Mouse (Mus musculus): Measurements from ENCODE around the gene Atp8b3. TPM values are rescaled to one million over a fixed set of nuclear protein-coding genes. Genes with fewer than 3 reads are reported as not detected.

Gene Atp8b3
- polyA plus RNA-seq, 1 experiment = 0.11 TPM

GRCm38 (mm10) chr10:80578131-80578750 is 39.3 kb upstream of the Atp8b3 start:
- Histone ChIP-seq H3K4me1 (ENCODE audit: control insufficient read depth, insufficient read depth, low read length) (no peaks in the 10 kb centered on the region), H3K4me3 (replicated peaks; ENCODE audit: extremely low read depth, low read depth, low read length) (peak overlapping the region; percentile 90)
- peak; percentile 80 for DNase-seq
- TF ChIP-seq POLR2A (IDR thresholded peaks at IDR 0.05; ENCODE audit: borderline replicate concordance, extremely low read depth, low read depth, low read length) (no peak), CTCF (IDR thresholded peaks at IDR 0.05; ENCODE audit: insufficient read depth, low read length) (peak; percentile 71)
- WGBS = under 1% methylated on average over 29 of the region's 29 CpGs

DNA sequence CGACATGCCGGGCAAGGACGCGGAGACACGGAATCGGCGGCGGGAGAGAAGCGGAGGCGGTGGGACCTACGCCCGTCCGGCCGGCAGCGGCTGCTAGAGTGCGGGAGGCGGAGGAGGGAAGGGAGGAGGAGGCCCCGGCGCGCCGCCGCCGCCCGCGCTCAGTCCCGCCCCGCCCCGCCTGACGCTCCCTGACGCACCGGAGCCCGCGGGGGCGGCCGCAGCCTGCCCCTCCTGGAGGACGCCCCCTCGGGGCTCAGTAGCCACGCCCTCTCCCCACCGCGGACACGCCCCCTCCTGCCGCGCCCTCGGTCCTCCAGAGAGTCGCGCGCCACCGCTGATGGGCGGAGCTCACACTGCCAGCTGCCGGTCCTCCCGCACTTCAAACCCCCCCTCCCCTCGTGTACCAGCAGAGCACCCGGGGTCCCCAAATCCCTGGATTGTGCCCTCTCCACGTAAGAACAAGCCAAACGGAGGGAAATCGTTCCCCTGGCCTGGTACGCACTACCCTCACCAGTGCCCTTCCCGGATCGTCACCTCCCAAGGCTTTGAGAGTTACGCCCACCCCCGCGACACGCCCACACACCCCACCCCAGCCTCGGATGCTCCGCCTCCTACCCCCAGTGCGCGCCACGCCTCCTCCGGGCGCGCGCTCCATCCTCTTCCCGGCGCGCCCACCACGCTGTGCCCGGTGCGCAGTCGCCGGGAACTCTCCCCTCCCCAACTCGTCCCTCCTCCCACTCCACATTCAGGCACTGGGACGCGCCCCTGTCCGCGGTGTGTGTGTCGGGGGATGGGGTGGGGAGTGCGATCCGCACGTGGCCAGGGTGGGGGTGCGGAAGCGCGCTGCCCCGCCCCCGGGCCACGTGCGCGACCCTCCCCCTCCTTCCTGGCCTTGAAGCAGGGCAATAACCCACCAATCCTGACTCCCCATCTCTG is 38.5 kb upstream of the Atp8b3 start, which contains the start of gene Klf16:
Gene Klf16 (minus strand): TSS at position 127 of the 936 bp plus-strand sequence.
- DNase-seq = peak; percentile 99
- under 1% methylated on average over 84 of the region's 97 CpGs for WGBS
- no peaks in the 10 kb centered on the region for H3K4me1 ChIP-seq (ENCODE audit: control insufficient read depth, insufficient read depth, low read length)
- TF ChIP-seq CTCF (IDR thresholded peaks at IDR 0.05; ENCODE audit: insufficient read depth, low read length) (no peak), POLR2A (IDR thresholded peaks at IDR 0.05; ENCODE audit: borderline replicate concordance, extremely low read depth, low read depth, low read length) (peak; percentile 93; the same call in 1 of the 2 replicates)
- H3K4me3 ChIP-seq (replicated peaks; ENCODE audit: extremely low read depth, low read depth, low read length) = peak within 1 kb of the TSS; percentile 90

DNA sequence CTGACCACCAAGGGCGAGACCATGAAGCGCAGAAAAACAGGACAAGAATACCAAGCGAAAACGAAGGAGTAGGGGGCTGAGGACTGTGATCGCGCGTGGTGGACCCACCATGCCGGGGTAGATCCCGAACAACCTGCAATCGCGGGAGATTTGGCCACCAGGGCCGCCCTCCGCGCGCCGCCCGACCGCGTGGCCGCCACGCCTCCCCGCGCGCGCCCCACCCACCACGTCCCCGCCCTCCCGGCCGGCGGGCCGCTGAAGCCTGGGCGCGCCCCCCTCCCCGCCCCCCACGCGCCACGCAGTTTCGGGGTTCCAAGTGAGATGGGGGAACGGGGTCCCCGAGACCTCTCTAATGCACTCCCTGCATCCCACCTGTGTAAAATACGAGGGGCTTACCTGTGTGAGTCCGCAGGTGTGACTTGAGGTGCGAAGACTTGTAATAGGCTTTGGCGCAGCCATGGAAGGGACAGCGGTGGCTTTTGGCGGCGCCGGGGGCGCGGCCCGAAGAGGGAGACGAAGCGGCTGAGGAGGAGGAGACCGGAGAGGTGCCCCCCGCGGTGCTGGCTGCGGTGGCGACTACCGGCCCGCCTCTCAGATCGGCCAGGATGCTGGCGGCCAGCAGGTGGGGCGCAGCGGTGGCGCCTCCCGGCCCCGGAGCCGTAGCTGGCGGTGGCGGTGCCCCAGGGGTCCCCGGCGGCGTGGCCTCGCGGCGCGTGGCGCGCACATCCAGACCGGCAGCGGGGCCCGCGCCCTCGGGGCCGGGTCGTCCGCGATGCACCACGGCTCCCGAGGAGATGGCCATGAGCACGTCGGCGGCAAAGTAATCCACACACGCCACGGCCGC is 37.6 kb upstream of the Atp8b3 start:
- peak; percentile 60 for DNase-seq
- WGBS = under 1% methylated on average over 90 of the region's 96 CpGs
- H3K4me1 ChIP-seq (ENCODE audit: control insufficient read depth, insufficient read depth, low read length) = no peaks in the 10 kb centered on the region
- peak overlapping the region; percentile 81 for H3K4me3 ChIP-seq (replicated peaks; ENCODE audit: extremely low read depth, low read depth, low read length)
- TF ChIP-seq POLR2A (IDR thresholded peaks at IDR 0.05; ENCODE audit: borderline replicate concordance, extremely low read depth, low read depth, low read length) = no peak
- TF ChIP-seq CTCF (IDR thresholded peaks at IDR 0.05; ENCODE audit: insufficient read depth, low read length) = no peak

DNA sequence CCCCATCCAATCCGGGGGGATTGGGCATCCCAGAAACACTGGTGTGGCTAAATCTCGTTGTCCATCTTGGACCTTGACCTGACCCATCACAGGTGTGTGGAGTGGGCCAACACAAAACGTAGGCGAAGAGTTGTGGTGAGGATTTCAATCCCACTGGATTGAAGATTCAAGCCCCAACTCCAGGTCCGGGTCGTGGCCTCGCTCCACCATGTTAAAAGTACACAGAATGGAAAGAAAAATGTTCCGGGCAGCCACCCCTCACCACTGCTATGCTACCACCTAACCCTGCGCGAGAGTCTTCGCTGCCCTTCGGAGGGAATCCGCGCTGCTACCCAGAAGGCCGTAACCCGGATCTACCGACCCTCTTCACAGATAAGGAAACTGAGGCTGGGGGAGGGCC is 37.0 kb upstream of the Atp8b3 start:
- 0 out of 2 replicates have a peak, but pooled peaks cover 2% of the 10 kb centered on the region for H3K4me1 ChIP-seq (ENCODE audit: control insufficient read depth, insufficient read depth, low read length)
- peak overlapping the region; percentile 62 for H3K4me3 ChIP-seq (replicated peaks; ENCODE audit: extremely low read depth, low read depth, low read length)
- no peak for TF ChIP-seq CTCF (IDR thresholded peaks at IDR 0.05; ENCODE audit: insufficient read depth, low read length)
- no peak for TF ChIP-seq POLR2A (IDR thresholded peaks at IDR 0.05; ENCODE audit: borderline replicate concordance, extremely low read depth, low read depth, low read length)
- WGBS = 13% methylated on average over 17 of the region's 17 CpGs
- DNase-seq = no peak

GRCm38 (mm10) chr10:80574896-80575295 is 36.0 kb upstream of the Atp8b3 start:
- DNase-seq = no peak
- Histone ChIP-seq H3K4me1 (ENCODE audit: control insufficient read depth, insufficient read depth, low read length) (0 out of 2 replicates have a peak, but pooled peaks cover 2% of the 10 kb centered on the region), H3K4me3 (replicated peaks; ENCODE audit: extremely low read depth, low read depth, low read length) (no peak overlapping the region)
- 70% methylated on average over 3 of the region's 3 CpGs for WGBS
- no peak for TF ChIP-seq POLR2A (IDR thresholded peaks at IDR 0.05; ENCODE audit: borderline replicate concordance, extremely low read depth, low read depth, low read length)
- no peak for TF ChIP-seq CTCF (IDR thresholded peaks at IDR 0.05; ENCODE audit: insufficient read depth, low read length)

GRCm38 (mm10) chr10:80573944-80574343 is 35.0 kb upstream of the Atp8b3 start:
- WGBS = 64% methylated on average over 9 of the region's 9 CpGs

DNA sequence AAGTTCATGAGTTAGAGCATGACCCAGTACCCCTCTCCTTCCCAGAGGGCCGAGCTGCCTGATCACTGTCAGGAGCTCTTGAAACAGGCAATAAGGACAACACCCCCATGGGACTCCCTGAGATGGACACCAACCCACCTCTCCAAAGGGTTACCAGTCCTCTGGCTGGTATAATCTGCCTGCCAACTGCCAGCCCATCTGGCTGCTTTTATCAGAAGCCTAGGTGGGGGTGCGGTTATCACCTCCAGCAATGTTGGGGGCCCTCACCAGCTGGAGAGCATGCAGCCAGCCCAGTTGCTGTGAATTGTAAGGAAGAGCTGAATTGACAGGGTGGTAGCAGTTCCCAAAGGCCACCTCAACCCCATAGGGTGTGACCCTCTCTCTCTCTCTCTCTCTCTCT is 33.6 kb upstream of the Atp8b3 start:
- DNase-seq = no peak
- Histone ChIP-seq H3K4me3 (replicated peaks; ENCODE audit: extremely low read depth, low read depth, low read length) (no peak overlapping the region), H3K4me1 (ENCODE audit: control insufficient read depth, insufficient read depth, low read length) (0 out of 2 replicates have a peak, but pooled peaks cover 2% of the 10 kb centered on the region)
- TF ChIP-seq CTCF (IDR thresholded peaks at IDR 0.05; ENCODE audit: insufficient read depth, low read length) (no peak), POLR2A (IDR thresholded peaks at IDR 0.05; ENCODE audit: borderline replicate concordance, extremely low read depth, low read depth, low read length) (no peak)
- WGBS = 88% methylated on average over 2 of the region's 2 CpGs

More at GRCm38 (mm10) chr10:80573944-80574343, 35.0 kb upstream of the Atp8b3 start:
- H3K4me1 ChIP-seq (ENCODE audit: control insufficient read depth, insufficient read depth, low read length) = 0 out of 2 replicates have a peak, but pooled peaks cover 2% of the 10 kb centered on the region
- H3K4me3 ChIP-seq (replicated peaks; ENCODE audit: extremely low read depth, low read depth, low read length) = no peak overlapping the region
- no peak for TF ChIP-seq CTCF (IDR thresholded peaks at IDR 0.05; ENCODE audit: insufficient read depth, low read length)
- TF ChIP-seq POLR2A (IDR thresholded peaks at IDR 0.05; ENCODE audit: borderline replicate concordance, extremely low read depth, low read depth, low read length) = no peak
- DNase-seq = no peak

GRCm38 (mm10) chr10:80570871-80571836 is 32.2 kb upstream of the Atp8b3 start:
- TF ChIP-seq POLR2A (IDR thresholded peaks at IDR 0.05; ENCODE audit: borderline replicate concordance, extremely low read depth, low read depth, low read length) = no peak
- TF ChIP-seq CTCF (IDR thresholded peaks at IDR 0.05; ENCODE audit: insufficient read depth, low read length) = no peak
- H3K4me1 ChIP-seq (ENCODE audit: control insufficient read depth, insufficient read depth, low read length) = 0 out of 2 replicates have a peak, but pooled peaks cover 2% of the 10 kb centered on the region
- no peak overlapping the region for H3K4me3 ChIP-seq (replicated peaks; ENCODE audit: extremely low read depth, low read depth, low read length)
- no peak for DNase-seq
- WGBS = 34% methylated on average over 30 of the region's 30 CpGs

Measured in lung, adult 2 months (tissue).